Mouse (Mus musculus): ENCODE results near the gene Bloc1s3.

Gene Bloc1s3

GRCm38 (mm10) chr7:19455186-19455585, 53.0 kb downstream of the Bloc1s3 start:
- no peak for DNase-seq
